Mouse (Mus musculus) stomach, embryonic 16.5 days (tissue): Measurements from ENCODE around the gene Gm20479. TPM values are rescaled to one million over a fixed set of nuclear protein-coding genes. Genes with fewer than 3 reads are reported as not detected.

ENCODE experiments used
- ATAC-seq: fragments of 200-750 bp; cut with Nextera tagmentation; 2 replicates; pipeline ENCODE4 v1.8.0; 2017; ENCODE audit warnings: moderate number of reproducible peaks, moderate TSS enrichment; ENCODE audit not compliant: insufficient read depth, low FRiP score
- H3K27ac ChIP-seq: fragments of 300-500 bp; sonication (generic); 2 replicates; pipeline ENCODE4 v1.5.1; 2014; ENCODE audit warnings: low read length
- H3K27me3 ChIP-seq: fragments of 300-500 bp; sonication (generic); 2 replicates; pipeline ENCODE4 v1.6.1; 2014; ENCODE audit warnings: low read length, control low read depth, mixed read lengths; ENCODE audit not compliant: control insufficient read depth, insufficient read depth
- H3K36me3 ChIP-seq: fragments of 300-500 bp; sonication (generic); 2 replicates; pipeline ENCODE4 v1.6.1; 2014; ENCODE audit warnings: low read length; ENCODE audit not compliant: control insufficient read depth, insufficient read depth
- H3K4me1 ChIP-seq: fragments of 300-500 bp; sonication (generic); 2 replicates; pipeline ENCODE4 v1.6.1; 2014; ENCODE audit warnings: low read length, control low read depth, mixed read lengths; ENCODE audit not compliant: control insufficient read depth, insufficient read depth
- H3K4me2 ChIP-seq: fragments of 300-500 bp; sonication (generic); 2 replicates; pipeline ENCODE4 v1.6.1; 2014; ENCODE audit warnings: low read depth, low read length, mixed read lengths
- H3K4me3 ChIP-seq: fragments of 300-500 bp; sonication (generic); replicated peaks from 2 replicates; pipeline ENCODE4 v1.5.1; 2014; ENCODE audit warnings: mild to moderate bottlenecking, low read length
- H3K9ac ChIP-seq: fragments of 300-500 bp; sonication (generic); 2 replicates; pipeline ENCODE4 v1.6.1; 2014; ENCODE audit warnings: low read length
- H3K9me3 ChIP-seq: fragments of 300-500 bp; sonication (generic); replicated peaks from 2 replicates; pipeline ENCODE4 v1.6.1; 2016; ENCODE audit warnings: low read length, control low read depth; ENCODE audit not compliant: control insufficient read depth
- whole genome bisulfite sequencing: fragments of 180-500 bp; shearing (Covaris S2); extraction: QIAGEN DNeasy Blood & Tissue Kit; methylation state at CpG from one replicate; pipeline ENCODE4 v1.1.7; 2014; 5-methylcytosine and 5-hydroxymethylcytosine counted together
- polyA plus RNA-seq: library from polyadenylated mRNA; unstranded; fragments of >200 nt; fragmentation: Nextera tagmentation; extraction: Ambion mirVana; gene quantifications from 2 replicates; pipeline ENCODE4 v1.2.1, GENCODE M21; 2015

The Gm20479 gene
- polyA plus RNA-seq, 1 experiment from 2014 or later, result 3.0 TPM

DNA sequence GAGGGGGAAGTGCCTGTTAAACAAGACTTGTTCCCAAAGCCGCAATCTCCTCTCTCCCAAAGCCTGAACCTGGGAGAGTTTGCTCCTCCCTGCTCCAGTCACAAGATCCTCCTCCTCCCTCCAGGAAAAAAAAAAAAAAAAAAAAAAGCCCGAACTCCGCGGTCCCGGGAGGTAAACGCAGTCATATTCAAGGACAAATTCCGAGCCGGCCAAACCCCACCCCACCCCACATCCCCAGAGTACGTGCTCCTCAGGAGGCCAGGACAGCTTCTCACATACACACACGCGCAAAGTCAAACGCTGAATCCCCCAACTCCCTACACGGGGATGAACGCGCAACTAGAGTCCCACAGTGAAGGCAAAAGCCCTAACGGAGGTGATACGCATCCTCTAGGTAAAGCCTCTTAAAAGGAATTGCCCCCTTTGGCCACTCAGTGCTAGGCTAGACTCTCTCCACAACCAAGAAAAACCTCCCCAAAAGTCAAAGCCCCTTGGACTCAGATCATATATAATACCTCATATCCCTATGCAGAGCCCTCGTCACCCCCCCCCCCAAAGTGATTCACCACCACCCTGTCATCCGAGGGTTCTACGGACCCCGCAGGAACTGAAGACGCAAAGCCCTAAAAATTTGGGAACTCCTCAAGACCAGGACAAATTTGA lies 38.4 kb upstream of the Gm20479 start:
- Histone ChIP-seq H3K27me3 (peaks cover 69% of the 10 kb centered on the region), H3K4me3 (peak overlapping the region; percentile 47), H3K9me3 (no peaks in the 10 kb centered on the region), H3K4me1 (peaks cover 6% of the 10 kb centered on the region; the same call in 1 of the 2 replicates), H3K9ac (no peak overlapping the region), H3K36me3 (no peaks in the 10 kb centered on the region), H3K4me2 (peak overlapping the region; percentile 78), H3K27ac (no peak overlapping the region)
- no peak for ATAC-seq
- WGBS, result 2% methylated on average over 22 of the region's 22 CpGs

DNA sequence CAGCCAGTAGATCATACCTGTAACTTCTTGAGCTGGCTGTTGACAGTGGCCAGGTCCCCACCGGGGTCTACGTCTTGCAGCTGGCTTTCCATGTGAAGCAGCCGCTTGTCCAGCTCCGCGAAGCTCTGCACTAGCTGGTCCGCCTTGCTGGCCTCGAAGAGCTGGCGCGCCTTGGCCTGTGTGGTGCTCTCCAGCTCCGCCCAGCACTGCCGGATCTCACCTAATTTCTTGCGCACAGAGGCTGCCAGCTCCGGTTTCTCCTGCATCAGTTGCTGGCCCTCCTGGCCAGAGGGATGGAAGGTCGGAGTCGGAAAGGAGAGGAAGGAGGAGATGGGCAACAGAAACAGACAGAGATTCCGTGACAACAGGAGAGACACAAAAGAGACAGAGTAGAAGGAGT lies 34.2 kb upstream of the Gm20479 start:
- no peaks in the 10 kb centered on the region for H3K9me3 ChIP-seq
- H3K36me3 ChIP-seq, result no peaks in the 10 kb centered on the region
- ATAC-seq, result no peak
- H3K27me3 ChIP-seq, result peaks cover 43% of the 10 kb centered on the region
- no peak overlapping the region for H3K27ac ChIP-seq
- H3K4me2 ChIP-seq, result no peak overlapping the region
- H3K9ac ChIP-seq, result no peak overlapping the region
- peaks cover 2% of the 10 kb centered on the region; the same call in 1 of the 2 replicates for H3K4me1 ChIP-seq
- H3K4me3 ChIP-seq, result no peak overlapping the region
- WGBS, result 31% methylated on average over 16 of the region's 16 CpGs

DNA sequence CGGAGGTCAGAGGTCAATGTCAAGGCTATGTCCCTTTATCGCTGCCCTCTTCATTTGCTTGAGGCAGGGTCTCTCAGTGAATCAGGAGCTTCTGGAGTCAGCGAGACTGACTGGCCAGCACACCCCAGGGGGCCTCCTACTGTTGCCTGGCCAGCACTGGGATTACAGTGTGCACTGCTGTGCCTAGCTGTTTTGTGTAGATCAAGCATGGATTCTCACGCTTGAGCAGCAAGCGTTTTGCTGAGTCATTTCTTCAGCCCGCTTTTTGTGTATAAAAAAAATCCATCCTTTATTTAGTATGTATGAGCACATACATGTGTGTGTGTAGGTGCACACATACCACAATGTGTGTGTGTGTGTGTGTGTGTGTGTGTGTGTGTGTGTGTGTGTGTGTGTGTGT lies 32.0 kb upstream of the Gm20479 start:
- Histone ChIP-seq H3K27ac (no peak overlapping the region), H3K9ac (no peak overlapping the region), H3K9me3 (no peaks in the 10 kb centered on the region), H3K36me3 (no peaks in the 10 kb centered on the region), H3K4me2 (no peak overlapping the region), H3K4me1 (peaks cover 3% of the 10 kb centered on the region; the same call in 1 of the 2 replicates), H3K27me3 (peaks cover 21% of the 10 kb centered on the region), H3K4me3 (no peak overlapping the region)
- no peak for ATAC-seq
- WGBS, result 66% methylated on average over 6 of the region's 6 CpGs

DNA sequence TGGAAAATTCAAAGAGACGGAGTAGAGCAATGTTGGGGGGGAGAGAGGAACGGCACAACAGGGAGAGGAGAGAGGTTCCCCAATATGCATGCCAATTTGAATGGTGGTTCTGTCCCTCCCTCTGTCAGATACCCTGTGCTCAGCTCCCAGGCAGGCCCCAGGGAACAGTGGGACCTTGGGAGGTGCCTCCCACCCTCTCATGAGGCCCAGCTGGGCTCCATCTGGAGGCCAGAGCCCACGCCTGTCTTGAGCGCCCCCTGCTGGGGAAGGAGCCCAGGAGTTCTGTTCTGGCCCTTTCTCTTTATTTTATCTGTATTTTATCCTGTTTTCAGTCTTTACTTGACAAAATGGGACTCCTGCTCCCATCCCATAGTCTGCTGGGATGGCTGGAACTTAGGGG lies 27.5 kb upstream of the Gm20479 start:
- Histone ChIP-seq H3K9me3 (no peaks in the 10 kb centered on the region), H3K4me2 (no peak overlapping the region), H3K27me3 (no peaks in the 10 kb centered on the region), H3K36me3 (no peaks in the 10 kb centered on the region), H3K9ac (no peak overlapping the region), H3K4me1 (peaks cover 5% of the 10 kb centered on the region; the same call in 1 of the 2 replicates), H3K4me3 (no peak overlapping the region), H3K27ac (no peak overlapping the region)
- peak; percentile 78; the same call in 1 of the 2 replicates for ATAC-seq
- 33% methylated on average over 4 of the region's 4 CpGs for WGBS

DNA sequence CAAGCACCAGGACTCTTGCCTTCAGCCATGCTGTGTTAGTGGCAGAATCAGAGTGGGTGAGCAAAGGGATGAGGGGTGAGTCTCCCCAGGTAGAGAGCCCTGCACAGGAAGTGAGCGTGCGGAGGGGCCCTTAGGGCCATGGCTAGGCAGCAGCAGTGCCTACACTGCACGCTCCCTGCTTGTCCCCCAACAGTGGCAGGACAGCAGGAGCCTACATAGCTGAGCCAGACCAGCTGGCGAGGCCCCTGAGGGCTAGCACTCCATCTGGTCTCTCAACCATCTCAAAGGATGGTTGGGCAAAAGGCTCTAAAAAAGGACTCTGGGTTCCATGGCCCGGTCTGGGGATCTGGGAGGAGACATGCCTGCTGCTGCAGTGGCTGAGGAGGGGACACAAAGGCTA lies 26.9 kb upstream of the Gm20479 start:
- no peaks in the 10 kb centered on the region for H3K27me3 ChIP-seq
- H3K9me3 ChIP-seq, result no peaks in the 10 kb centered on the region
- WGBS, result 72% methylated on average over 5 of the region's 5 CpGs
- H3K36me3 ChIP-seq, result no peaks in the 10 kb centered on the region
- H3K27ac ChIP-seq, result no peak overlapping the region
- no peak overlapping the region for H3K4me2 ChIP-seq
- H3K4me3 ChIP-seq, result no peak overlapping the region
- ATAC-seq, result no peak
- H3K4me1 ChIP-seq, result peaks cover 5% of the 10 kb centered on the region; the same call in 1 of the 2 replicates
- H3K9ac ChIP-seq, result no peak overlapping the region

DNA sequence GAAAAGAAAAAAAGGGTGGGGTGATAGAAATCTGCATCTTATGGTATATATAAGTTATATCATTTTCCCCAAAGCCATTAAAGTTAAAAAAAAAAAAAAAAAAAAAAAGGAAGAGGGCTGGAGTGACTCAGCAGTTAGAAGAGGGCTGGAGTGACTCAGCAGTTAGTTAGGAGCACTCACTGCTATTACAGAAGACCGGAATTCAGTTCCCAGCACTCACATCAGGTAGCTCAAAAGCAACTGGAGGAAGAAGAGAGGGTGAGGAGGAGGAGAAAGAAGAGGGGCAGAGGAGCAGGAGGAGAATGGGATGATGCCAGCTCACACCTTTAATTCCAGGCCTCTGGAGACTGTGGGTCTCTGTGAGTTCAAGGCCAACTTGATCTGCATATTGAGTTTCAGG lies 26.0 kb upstream of the Gm20479 start:
- ATAC-seq, result no peak
- Histone ChIP-seq H3K9me3 (no peaks in the 10 kb centered on the region), H3K9ac (no peak overlapping the region), H3K36me3 (no peaks in the 10 kb centered on the region), H3K27me3 (no peaks in the 10 kb centered on the region), H3K4me2 (no peak overlapping the region), H3K27ac (no peak overlapping the region), H3K4me1 (peaks cover 5% of the 10 kb centered on the region; the same call in 1 of the 2 replicates), H3K4me3 (no peak overlapping the region)
- WGBS, result 82% methylated on average over 1 of the region's 1 CpGs

DNA sequence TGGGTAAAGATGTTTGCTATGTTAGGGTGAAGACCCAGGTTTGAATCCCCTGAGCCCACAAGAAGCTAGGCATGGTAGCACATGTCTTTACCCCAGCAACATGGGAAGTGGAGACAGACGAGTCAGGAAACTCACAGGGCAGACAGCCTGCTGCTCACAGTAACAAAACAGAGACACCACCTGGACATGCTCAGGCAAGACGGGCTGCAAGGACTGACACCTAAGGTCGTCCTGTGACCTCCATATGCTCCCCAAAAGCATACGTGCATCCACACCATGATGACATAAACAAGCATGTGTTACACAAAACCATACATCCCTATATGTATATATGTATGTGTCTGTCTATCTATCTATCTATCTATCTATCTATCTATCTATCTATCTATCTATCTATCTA lies 24.3 kb upstream of the Gm20479 start:
- H3K9me3 ChIP-seq, result no peaks in the 10 kb centered on the region
- H3K36me3 ChIP-seq, result no peaks in the 10 kb centered on the region
- H3K27me3 ChIP-seq, result peaks cover 9% of the 10 kb centered on the region
- peaks cover 5% of the 10 kb centered on the region; the same call in 1 of the 2 replicates for H3K4me1 ChIP-seq
- ATAC-seq, result no peak
- H3K9ac ChIP-seq, result no peak overlapping the region
- no peak overlapping the region for H3K27ac ChIP-seq
- H3K4me3 ChIP-seq, result no peak overlapping the region
- WGBS, result 58% methylated on average over 4 of the region's 4 CpGs
- no peak overlapping the region for H3K4me2 ChIP-seq

DNA sequence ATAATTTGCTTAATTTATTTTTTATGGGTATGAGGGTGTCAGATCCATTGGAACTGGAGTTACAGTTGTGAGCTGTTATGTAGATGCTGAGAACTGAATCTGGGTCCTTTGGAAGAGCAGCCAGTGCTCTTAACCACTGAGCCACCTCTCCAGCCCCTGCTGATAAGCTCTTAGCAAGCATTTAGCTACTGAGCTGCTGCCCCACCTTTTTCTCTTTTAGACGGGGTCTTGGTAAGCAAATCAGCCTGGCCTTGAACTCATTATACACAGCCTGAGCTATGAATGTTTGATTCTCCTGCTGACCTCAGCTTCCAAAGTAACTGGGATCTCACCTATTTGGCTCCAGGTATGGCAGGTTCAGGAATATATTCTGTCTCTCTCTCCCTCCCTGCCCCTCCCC lies 23.8 kb upstream of the Gm20479 start:
- Histone ChIP-seq H3K9ac (no peak overlapping the region), H3K4me3 (no peak overlapping the region), H3K9me3 (no peaks in the 10 kb centered on the region), H3K4me1 (peaks cover 5% of the 10 kb centered on the region; the same call in 1 of the 2 replicates), H3K27me3 (peaks cover 13% of the 10 kb centered on the region), H3K27ac (no peak overlapping the region), H3K4me2 (no peak overlapping the region), H3K36me3 (no peaks in the 10 kb centered on the region)
- no peak for ATAC-seq
- WGBS, result 29% methylated on average over 1 of the region's 1 CpGs

DNA sequence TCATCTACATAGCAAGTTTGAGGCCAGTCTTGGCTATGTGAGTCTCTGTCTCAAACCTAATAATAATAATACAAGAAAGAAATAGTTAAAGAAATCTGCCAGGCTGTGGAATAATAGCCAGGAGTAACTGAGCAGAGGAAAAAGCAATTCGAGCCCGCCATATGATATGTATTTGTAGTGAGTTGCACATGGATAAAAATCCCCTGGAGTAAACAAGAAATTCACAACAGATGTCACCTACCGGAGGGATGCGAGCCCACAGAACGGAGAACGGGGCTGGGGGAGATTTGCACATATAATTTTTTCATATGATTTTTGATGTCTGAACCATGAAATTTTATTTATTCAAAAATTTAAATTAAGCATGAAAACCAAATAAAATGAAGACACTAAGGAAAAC lies 22.6 kb upstream of the Gm20479 start:
- WGBS, result 83% methylated on average over 6 of the region's 6 CpGs
- H3K36me3 ChIP-seq, result no peaks in the 10 kb centered on the region

More for the DNA sequence above, 22.6 kb upstream of the Gm20479 start:
- H3K4me3 ChIP-seq, result no peak overlapping the region
- H3K27ac ChIP-seq, result no peak overlapping the region
- no peaks in the 10 kb centered on the region for H3K9me3 ChIP-seq
- H3K27me3 ChIP-seq, result peaks cover 23% of the 10 kb centered on the region
- no peak overlapping the region for H3K4me2 ChIP-seq
- peaks cover 5% of the 10 kb centered on the region; the same call in 1 of the 2 replicates for H3K4me1 ChIP-seq
- no peak for ATAC-seq
- H3K9ac ChIP-seq, result no peak overlapping the region
